Mouse (Mus musculus) midbrain, embryonic 16.5 days (tissue): ENCODE measurements at regions not wholly inside any gene's neighbourhood (a gene's known extent, or its start where the extent isn't known, plus 50 kb on each side); places are given as distances from the start of the nearest gene placed in this dataset.

ENCODE experiments used
- ATAC-seq: fragments of 200-750 bp; cut with Nextera tagmentation; 2 replicates; pipeline ENCODE4 v1.8.0; 2017; ENCODE audit warnings: moderate TSS enrichment
- H3K27ac ChIP-seq: fragments of 300-500 bp; sonication (generic); 2 replicates; pipeline ENCODE4 v1.5.1; 2014; ENCODE audit warnings: mild to moderate bottlenecking, low read length, mixed read lengths
- H3K27me3 ChIP-seq: fragments of 300-500 bp; sonication (generic); 2 replicates; pipeline ENCODE4 v1.6.1; 2014; ENCODE audit warnings: low read depth, low read length, mixed read lengths; ENCODE audit not compliant: control insufficient read depth, insufficient read depth
- H3K36me3 ChIP-seq: fragments of 300-500 bp; sonication (generic); 2 replicates; pipeline ENCODE4 v1.6.1; 2014; ENCODE audit warnings: mild to moderate bottlenecking, low read length, moderate library complexity, mixed read lengths; ENCODE audit not compliant: control insufficient read depth, insufficient read depth
- H3K4me1 ChIP-seq: fragments of 300-500 bp; sonication (generic); 2 replicates; pipeline ENCODE4 v1.6.1; 2014; ENCODE audit warnings: mild to moderate bottlenecking, low read length, mixed read lengths; ENCODE audit not compliant: control insufficient read depth, insufficient read depth
- H3K4me2 ChIP-seq: fragments of 300-500 bp; sonication (generic); 2 replicates; pipeline ENCODE4 v1.6.1; 2014; ENCODE audit warnings: mild to moderate bottlenecking, low read length, mixed read lengths
- H3K4me3 ChIP-seq: fragments of 300-500 bp; sonication (generic); 2 replicates; pipeline ENCODE4 v1.5.1; 2014; ENCODE audit warnings: low read depth, mild to moderate bottlenecking, low read length, moderate library complexity, mixed read lengths
- H3K9ac ChIP-seq: fragments of 300-500 bp; sonication (generic); 2 replicates; pipeline ENCODE4 v1.6.1; 2014; ENCODE audit warnings: low read depth, low read length, mixed read lengths
- H3K9me3 ChIP-seq: fragments of 300-500 bp; sonication (generic); replicated peaks from 2 replicates; pipeline ENCODE4 v1.6.1; 2014; ENCODE audit warnings: mild to moderate bottlenecking, low read length, mixed read lengths; ENCODE audit not compliant: control insufficient read depth, poor library complexity, severe bottlenecking
- WGBS: fragments of 180-500 bp; shearing (Covaris S2); extraction: QIAGEN DNeasy Blood & Tissue Kit; methylation state at CpG from one replicate; pipeline ENCODE4 v1.1.7; 2014; 5-methylcytosine and 5-hydroxymethylcytosine counted together

GRCm38 (mm10) chr11:56107929-56108328 lies 67.1 kb upstream of the Nmur2 start:
- ATAC-seq, result peak; percentile 58; the same call in 1 of the 2 replicates
- Histone ChIP-seq H3K36me3 (no peaks in the 10 kb centered on the region), H3K4me1 (peaks cover 4% of the 10 kb centered on the region; the same call in 1 of the 2 replicates), H3K27me3 (no peaks in the 10 kb centered on the region), H3K9me3 (no peaks in the 10 kb centered on the region), H3K4me2 (no peak overlapping the region), H3K9ac (no peak overlapping the region), H3K4me3 (no peak overlapping the region), H3K27ac (no peak overlapping the region)
- WGBS, result 14% methylated on average over 3 of the region's 3 CpGs

- H3K27ac ChIP-seq, result no peak overlapping the region
- no peaks in the 10 kb centered on the region for H3K36me3 ChIP-seq
- ATAC-seq, result no peak
- H3K9ac ChIP-seq, result no peak overlapping the region
- no peaks in the 10 kb centered on the region for H3K27me3 ChIP-seq
- H3K4me1 ChIP-seq, result peaks cover 4% of the 10 kb centered on the region; the same call in 1 of the 2 replicates
- WGBS, result 40% methylated on average over 4 of the region's 4 CpGs
- H3K4me3 ChIP-seq, result no peak overlapping the region
- H3K9me3 ChIP-seq, result no peaks in the 10 kb centered on the region
- H3K4me2 ChIP-seq, result no peak overlapping the region
Observed at GRCm38 (mm10) chr11:56105632-56106031, 64.8 kb upstream of the Nmur2 start.

- H3K9me3 ChIP-seq, result no peaks in the 10 kb centered on the region
- no peak overlapping the region for H3K9ac ChIP-seq
- no peaks in the 10 kb centered on the region for H3K4me1 ChIP-seq
- no peak overlapping the region for H3K4me3 ChIP-seq
- no peaks in the 10 kb centered on the region for H3K36me3 ChIP-seq
- WGBS, result 22% methylated on average over 2 of the region's 2 CpGs
- no peak overlapping the region for H3K4me2 ChIP-seq
- ATAC-seq, result no peak
- H3K27ac ChIP-seq, result no peak overlapping the region
- H3K27me3 ChIP-seq, result no peaks in the 10 kb centered on the region
Observed at GRCm38 (mm10) chr11:56092891-56093290, 52.1 kb upstream of the Nmur2 start.
